Mouse (Mus musculus) kidney, embryonic 14.5 days (tissue): ENCODE measurements around the gene Rfx7. TPM values are rescaled to one million over a fixed set of nuclear protein-coding genes. Genes with fewer than 3 reads are reported as not detected.
"Not testable (repeated sequence)": the region's sequence is repeated elsewhere in the genome, so short reads cannot be mapped to it uniquely, and the experiment has no call there.

ENCODE experiments used
- ATAC-seq: fragments of 200-750 bp; cut with Nextera tagmentation; 2 replicates; pipeline ENCODE4 v1.8.0; 2017; ENCODE audit warnings: moderate number of reproducible peaks, mild to moderate bottlenecking, moderate TSS enrichment, moderate library complexity; ENCODE audit not compliant: low FRiP score, low TSS enrichment
- H3K27ac ChIP-seq: fragments of 300-500 bp; sonication (generic); 2 replicates; pipeline ENCODE4 v1.5.1; 2014; ENCODE audit warnings: low read depth, mild to moderate bottlenecking, low read length, moderate library complexity, mixed read lengths
- H3K27me3 ChIP-seq: fragments of 300-500 bp; sonication (generic); 2 replicates; pipeline ENCODE4 v1.6.1; 2014; ENCODE audit warnings: mild to moderate bottlenecking, low read length; ENCODE audit not compliant: control insufficient read depth, insufficient read depth
- H3K36me3 ChIP-seq: fragments of 300-500 bp; sonication (generic); 2 replicates; pipeline ENCODE4 v1.6.1; 2014; ENCODE audit warnings: low read length, mixed read lengths; ENCODE audit not compliant: control insufficient read depth, insufficient read depth
- H3K4me1 ChIP-seq: fragments of 300-500 bp; sonication (generic); 2 replicates; pipeline ENCODE4 v1.6.1; 2014; ENCODE audit warnings: low read length, mixed read lengths; ENCODE audit not compliant: control insufficient read depth, insufficient read depth
- H3K4me2 ChIP-seq: fragments of 300-500 bp; sonication (generic); replicated peaks from 2 replicates; pipeline ENCODE4 v1.6.1; 2014; ENCODE audit warnings: low read depth, mild to moderate bottlenecking, low read length
- H3K4me3 ChIP-seq: fragments of 300-500 bp; sonication (generic); 2 replicates; pipeline ENCODE4 v1.5.1; 2014; ENCODE audit warnings: mild to moderate bottlenecking, low read length
- H3K9ac ChIP-seq: fragments of 300-500 bp; sonication (generic); 2 replicates; pipeline ENCODE4 v1.6.1; 2014; ENCODE audit warnings: low read depth, mild to moderate bottlenecking, low read length, moderate library complexity
- H3K9me3 ChIP-seq: fragments of 300-500 bp; sonication (generic); 2 replicates; pipeline ENCODE4 v1.6.1; 2016; ENCODE audit warnings: low read length; ENCODE audit not compliant: control insufficient read depth
- WGBS: fragments of 180-500 bp; shearing (Covaris S2); extraction: QIAGEN DNeasy Blood & Tissue Kit; methylation state at CpG from one replicate; pipeline ENCODE4 v1.1.7; 2014; 5-methylcytosine and 5-hydroxymethylcytosine counted together
- polyA plus RNA-seq: library from polyadenylated mRNA; unstranded; fragments of >200 nt; fragmentation: Nextera tagmentation; extraction: Ambion mirVana; gene quantifications from 2 replicates; pipeline ENCODE4 v1.2.1, GENCODE M21; 2014

Gene Rfx7
- polyA plus RNA-seq, 1 experiment from 2014 or later: 24.2 TPM

DNA sequence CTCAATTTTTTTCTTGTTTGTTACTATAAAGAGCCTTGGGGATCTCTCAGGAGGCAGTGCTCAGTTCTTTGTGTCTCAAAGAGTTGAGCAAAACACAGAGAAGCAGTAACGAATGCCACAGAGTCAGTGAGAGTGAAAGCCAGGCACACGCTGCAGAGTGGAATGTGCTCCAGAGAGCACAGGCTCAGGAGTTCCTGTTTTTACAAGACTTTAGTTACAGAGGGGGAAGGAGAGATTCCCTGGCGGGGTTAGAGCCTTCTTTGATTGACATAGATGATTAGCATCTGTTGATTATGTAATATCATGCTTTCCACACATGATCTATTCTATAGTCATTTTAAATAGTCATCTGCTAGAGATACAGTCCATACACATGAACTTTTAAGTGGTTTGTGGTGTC lies 48.2 kb downstream of the Rfx7 start:
- Histone ChIP-seq H3K27me3 (no peaks in the 10 kb centered on the region), H3K9me3 (no peaks in the 10 kb centered on the region), H3K36me3 (peaks cover 5% of the 10 kb centered on the region; the same call in 1 of the 2 replicates), H3K9ac (no peak overlapping the region), H3K4me2 (no peak overlapping the region), H3K4me3 (no peak overlapping the region), H3K4me1 (no peaks in the 10 kb centered on the region), H3K27ac (no peak overlapping the region)
- peak; percentile 77; the same call in 1 of the 2 replicates for ATAC-seq
- 8% methylated on average over 3 of the region's 3 CpGs for WGBS

DNA sequence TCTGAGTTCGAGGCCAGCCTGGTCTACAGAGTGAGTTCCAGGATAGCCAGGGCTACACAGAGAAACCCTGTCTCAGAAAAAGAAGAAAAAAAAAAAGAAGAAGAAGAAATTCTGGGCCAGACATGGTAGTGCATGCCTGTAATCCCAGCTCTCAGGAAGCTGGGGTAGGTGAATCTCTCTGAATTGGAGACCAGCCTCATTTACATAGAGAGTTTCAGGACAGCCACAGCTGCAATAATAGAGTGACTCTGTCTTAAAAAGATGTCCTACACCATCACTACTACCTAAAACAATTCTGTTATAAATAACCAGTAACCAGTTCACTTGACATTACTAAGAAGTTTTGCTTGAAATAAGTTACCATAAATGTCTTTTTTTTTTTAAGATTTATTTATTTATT lies 58.8 kb downstream of the Rfx7 start:
- H3K9me3 ChIP-seq: no peaks in the 10 kb centered on the region
- H3K27ac ChIP-seq: no peak overlapping the region
- no peak overlapping the region for H3K9ac ChIP-seq
- H3K36me3 ChIP-seq: peaks cover 6% of the 10 kb centered on the region; the same call in 1 of the 2 replicates
- no peaks in the 10 kb centered on the region for H3K4me1 ChIP-seq
- no peak overlapping the region for H3K4me2 ChIP-seq
- no peaks in the 10 kb centered on the region for H3K27me3 ChIP-seq
- 83% methylated on average over 1 of the region's 1 CpGs for WGBS
- ATAC-seq: no peak
- no peak overlapping the region for H3K4me3 ChIP-seq

DNA sequence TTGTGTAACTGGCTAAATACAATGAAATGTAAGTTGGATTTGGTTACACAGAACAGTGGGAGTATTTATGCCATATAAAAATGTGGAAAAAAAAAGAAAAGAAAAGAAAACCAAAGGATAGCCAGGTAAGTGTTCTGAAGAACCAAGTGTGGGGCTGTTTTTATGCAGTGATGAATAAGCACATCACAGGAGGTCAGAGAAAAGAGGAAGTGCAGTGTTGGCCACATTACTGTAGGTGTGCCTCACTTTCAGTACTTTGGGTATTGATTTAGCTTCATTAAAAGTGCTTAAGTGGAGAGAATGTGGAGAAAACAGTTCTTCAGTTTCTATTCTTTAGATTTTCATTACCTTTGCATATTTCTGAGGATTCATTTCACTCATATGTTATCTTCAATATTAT lies 60.0 kb downstream of the Rfx7 start:
- no peak overlapping the region for H3K4me2 ChIP-seq
- no peaks in the 10 kb centered on the region for H3K27me3 ChIP-seq
- no peaks in the 10 kb centered on the region for H3K9me3 ChIP-seq
- no peak for ATAC-seq
- no peak overlapping the region for H3K4me3 ChIP-seq
- H3K4me1 ChIP-seq: no peaks in the 10 kb centered on the region
- H3K36me3 ChIP-seq: peaks cover 6% of the 10 kb centered on the region; the same call in 1 of the 2 replicates
- H3K27ac ChIP-seq: no peak overlapping the region
- H3K9ac ChIP-seq: no peak overlapping the region

DNA sequence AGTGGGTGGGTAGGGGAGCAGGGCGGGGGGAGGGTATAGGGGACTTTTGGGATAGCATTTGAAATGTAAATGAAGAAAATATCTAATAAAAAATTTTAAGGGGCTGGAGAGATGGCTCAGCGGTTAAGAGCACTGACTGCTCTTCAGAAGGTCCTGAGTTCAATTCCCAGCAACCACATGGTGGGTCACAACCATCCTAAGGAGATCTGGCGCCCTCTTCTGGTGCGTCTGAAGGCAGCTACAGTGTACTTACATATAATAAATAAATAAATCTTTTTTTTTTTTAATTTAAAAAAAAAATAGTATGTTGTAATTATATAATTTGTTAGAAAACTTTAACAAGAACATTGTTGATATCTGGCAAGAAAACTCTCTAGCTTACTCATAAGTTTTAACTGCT lies 62.6 kb downstream of the Rfx7 start:
- not testable (repeated sequence) for H3K4me2 ChIP-seq, ATAC-seq, H3K36me3 ChIP-seq, H3K4me1 ChIP-seq, H3K4me3 ChIP-seq, H3K9ac ChIP-seq, H3K27ac ChIP-seq, H3K27me3 ChIP-seq, H3K9me3 ChIP-seq
- WGBS: 84% methylated on average over 4 of the region's 4 CpGs

DNA sequence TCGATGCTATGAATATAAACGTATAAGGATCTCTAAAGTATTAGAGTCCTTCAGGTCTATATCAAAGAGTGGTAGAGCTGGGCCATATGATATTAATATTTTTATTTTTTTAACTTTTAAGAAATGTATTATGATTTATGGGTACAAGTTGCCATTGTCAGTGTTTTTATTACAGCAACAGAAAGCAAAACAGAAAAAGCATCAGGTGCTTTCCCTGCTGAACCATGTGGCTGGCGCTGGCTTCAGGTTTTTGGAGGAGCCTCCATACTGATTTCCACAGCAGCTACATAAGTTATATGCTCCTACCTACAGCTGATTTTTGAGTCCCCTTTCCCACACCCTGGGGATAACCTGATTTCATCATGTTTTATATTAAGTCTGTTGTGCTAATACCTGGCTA lies 68.1 kb downstream of the Rfx7 start:
- Histone ChIP-seq H3K27me3 (no peaks in the 10 kb centered on the region), H3K27ac (no peak overlapping the region), H3K4me1 (no peaks in the 10 kb centered on the region), H3K9me3 (no peaks in the 10 kb centered on the region), H3K4me3 (no peak overlapping the region), H3K4me2 (no peak overlapping the region), H3K9ac (no peak overlapping the region), H3K36me3 (peaks cover 2% of the 10 kb centered on the region; the same call in 1 of the 2 replicates)
- WGBS: 92% methylated on average over 3 of the region's 3 CpGs
- ATAC-seq: no peak

DNA sequence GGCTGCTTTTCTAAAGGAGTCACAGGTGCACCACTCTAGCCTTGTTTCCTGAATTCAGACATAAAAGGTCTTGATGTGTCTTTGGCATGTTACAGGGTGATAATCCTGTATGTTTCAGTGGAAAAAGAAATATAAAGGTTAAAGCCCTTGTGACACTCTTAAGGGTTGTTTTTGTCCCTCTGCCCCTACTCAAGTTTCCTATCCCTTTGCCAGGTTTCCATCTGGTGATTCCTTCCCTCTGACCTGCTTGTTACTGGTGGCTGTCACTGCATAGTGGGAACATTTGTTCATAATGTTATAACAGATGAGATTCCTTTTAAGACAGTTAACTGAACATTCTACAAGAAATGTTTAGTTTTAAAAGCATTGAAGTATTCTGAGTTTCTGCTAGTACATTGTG lies 77.7 kb downstream of the Rfx7 start:
- no peak overlapping the region for H3K27ac ChIP-seq
- H3K9me3 ChIP-seq: no peaks in the 10 kb centered on the region
- H3K27me3 ChIP-seq: no peaks in the 10 kb centered on the region
- H3K36me3 ChIP-seq: peaks cover 14% of the 10 kb centered on the region; the same call in 1 of the 2 replicates
- no peak overlapping the region for H3K4me2 ChIP-seq
- ATAC-seq: no peak
- no peaks in the 10 kb centered on the region for H3K4me1 ChIP-seq
- H3K4me3 ChIP-seq: no peak overlapping the region
- no peak overlapping the region for H3K9ac ChIP-seq

DNA sequence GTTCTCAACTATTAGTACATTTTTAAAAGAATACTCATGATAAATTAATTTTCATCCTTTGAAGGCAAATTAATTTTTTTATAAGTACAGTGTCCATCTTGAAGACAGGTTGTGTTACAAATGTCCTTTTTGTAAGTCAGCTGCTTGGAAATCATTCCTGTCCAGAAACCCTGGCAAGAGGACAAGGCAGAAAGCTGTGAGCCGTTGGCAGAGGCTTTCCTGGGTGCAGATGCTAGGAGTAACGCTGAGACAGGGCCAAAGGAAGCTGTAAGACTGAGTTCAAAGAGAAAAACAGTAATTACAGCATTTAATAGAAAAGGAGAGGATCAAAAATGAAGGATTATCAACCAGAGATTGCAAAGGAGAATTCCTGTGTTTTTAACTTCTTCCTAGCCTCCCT lies 81.8 kb downstream of the Rfx7 start:
- H3K4me2 ChIP-seq: no peak overlapping the region
- peaks cover 35% of the 10 kb centered on the region for H3K36me3 ChIP-seq
- WGBS: 84% methylated on average over 2 of the region's 2 CpGs
- no peak for ATAC-seq
- H3K4me3 ChIP-seq: no peak overlapping the region
- H3K27ac ChIP-seq: no peak overlapping the region
- H3K9me3 ChIP-seq: no peaks in the 10 kb centered on the region
- no peaks in the 10 kb centered on the region for H3K4me1 ChIP-seq
- no peaks in the 10 kb centered on the region for H3K27me3 ChIP-seq
- H3K9ac ChIP-seq: no peak overlapping the region

DNA sequence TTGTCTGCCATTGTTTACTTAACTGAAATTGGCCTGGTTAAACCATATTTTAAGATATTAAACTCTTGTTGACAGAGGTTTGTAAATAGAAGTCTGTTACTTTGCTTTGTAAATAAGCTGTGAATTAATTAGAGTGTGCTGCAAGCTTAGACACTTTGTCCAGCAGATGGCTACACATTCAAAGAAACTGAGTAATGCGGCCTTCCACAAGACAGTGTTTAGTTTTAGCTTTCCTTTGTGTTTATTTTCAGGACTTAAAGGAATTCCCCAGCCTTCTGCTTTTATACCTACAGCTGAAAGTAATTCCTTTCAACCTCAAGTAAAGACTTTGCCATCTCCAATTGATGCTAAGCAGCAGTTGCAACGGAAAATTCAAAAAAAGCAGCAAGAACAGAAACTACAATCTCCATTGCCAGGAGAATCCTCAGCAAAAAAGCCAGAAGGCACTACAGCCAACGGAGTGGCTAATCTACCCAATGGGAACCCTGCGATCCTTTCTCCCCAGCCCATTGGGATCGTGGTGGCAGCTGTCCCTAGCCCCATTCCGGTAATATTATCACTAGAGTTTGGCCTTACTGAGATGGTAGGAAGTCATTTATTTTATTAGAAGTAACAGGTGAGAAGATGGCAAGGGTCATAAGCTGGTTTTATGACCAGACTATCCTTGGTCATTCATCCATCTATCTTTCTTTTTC lies 82.9 kb downstream of the Rfx7 start:
- Histone ChIP-seq H3K27ac (no peak overlapping the region), H3K9me3 (no peaks in the 10 kb centered on the region), H3K4me1 (no peaks in the 10 kb centered on the region), H3K27me3 (no peaks in the 10 kb centered on the region), H3K4me2 (no peak overlapping the region), H3K9ac (no peak overlapping the region), H3K4me3 (no peak overlapping the region), H3K36me3 (peaks cover 43% of the 10 kb centered on the region)
- 88% methylated on average over 6 of the region's 6 CpGs for WGBS
- ATAC-seq: no peak

DNA sequence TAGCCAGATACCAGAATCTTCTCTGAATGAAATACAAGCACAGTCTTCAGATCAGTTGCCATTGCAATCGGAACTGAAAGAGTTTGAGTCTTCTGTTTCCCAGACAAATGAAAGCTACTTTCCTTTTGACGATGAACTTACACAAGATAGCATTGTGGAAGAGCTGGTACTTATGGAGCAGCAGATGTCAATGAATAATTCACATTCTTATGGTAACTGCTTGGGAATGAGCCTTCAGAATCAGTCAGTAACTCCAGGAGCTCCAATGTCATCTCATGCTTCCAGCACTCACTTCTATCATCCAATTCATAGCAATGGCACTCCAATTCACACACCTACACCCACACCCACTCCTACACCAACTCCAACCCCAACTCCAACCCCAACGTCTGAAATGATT lies 86.0 kb downstream of the Rfx7 start:
- Histone ChIP-seq H3K27me3 (no peaks in the 10 kb centered on the region), H3K4me3 (no peak overlapping the region), H3K27ac (no peak overlapping the region), H3K36me3 (peaks cover 41% of the 10 kb centered on the region), H3K4me1 (no peaks in the 10 kb centered on the region), H3K9ac (no peak overlapping the region), H3K9me3 (no peaks in the 10 kb centered on the region), H3K4me2 (no peak overlapping the region)
- WGBS: 88% methylated on average over 3 of the region's 3 CpGs
- no peak for ATAC-seq
